ENCODE assay signal across 28 mouse cellular contexts in genomic region chr7:127321106-127321505, GRCm38 (mm10).
"Had no signal": no experiment of that assay in that cellular context is flagged by ENCODE, and none has a peak within 500 bp of the region (broad histone marks: within the 10 kb centered on the region; RNA-seq: fewer than 3 reads in every experiment).

No protein-coding gene starts in this region.

- H3K4me3 ChIP-seq: embryonic facial prominence, embryonic 10.5 days; embryonic facial prominence, embryonic 12.5 days; embryonic facial prominence, embryonic 13.5 days; embryonic facial prominence, embryonic 15.5 days; erythroblast, embryonic 14.5 days; forebrain, embryonic 10.5 days; forebrain, embryonic 12.5 days; forebrain, embryonic 13.5 days; forebrain, embryonic 15.5 days; gastrocnemius, adult 2 months; heart, adult 2 months; heart, embryonic 10.5 days had no signal

- DNase-seq: cerebellum, adult 9-10 months; cerebellum, adult 9-11 months; cerebellum, postnatal 10 days; cerebellum, postnatal 14 days; cerebellum, postnatal 25 days; cerebellum, postnatal 36 days; embryo, embryonic 11 days; forebrain, postnatal 0 days; gastrocnemius, adult 2 months; gastrocnemius, postnatal 10 days; gastrocnemius, postnatal 14 days; gastrocnemius, postnatal 25 days; gastrocnemius, postnatal 36 days; heart, adult 11 months; heart, adult 18-20 months; heart, adult 2 months had no signal

- ATAC-seq: forebrain, embryonic 13.5 days; forebrain, embryonic 14.5 days; forebrain, embryonic 15.5 days; forebrain, embryonic 16.5 days; forebrain, postnatal 0 days had no signal

- H3K4me1 ChIP-seq: embryonic facial prominence, embryonic 12.5 days; embryonic facial prominence, embryonic 13.5 days; embryonic facial prominence, embryonic 15.5 days; forebrain, embryonic 10.5 days; forebrain, embryonic 12.5 days; forebrain, embryonic 13.5 days; forebrain, embryonic 15.5 days had no signal

- H3K27me3 ChIP-seq: embryonic facial prominence, embryonic 12.5 days; embryonic facial prominence, embryonic 13.5 days; embryonic facial prominence, embryonic 15.5 days; forebrain, embryonic 12.5 days; forebrain, embryonic 13.5 days; forebrain, embryonic 15.5 days had no signal

- H3K27ac ChIP-seq: embryonic facial prominence, embryonic 10.5 days; embryonic facial prominence, embryonic 12.5 days; embryonic facial prominence, embryonic 13.5 days; embryonic facial prominence, embryonic 15.5 days; forebrain, embryonic 10.5 days; forebrain, embryonic 12.5 days; forebrain, embryonic 13.5 days; forebrain, embryonic 15.5 days; gastrocnemius, adult 2 months; heart, adult 2 months; heart, embryonic 10.5 days had no signal
